Mouse (Mus musculus) neural tube, embryonic 13.5 days (tissue): ENCODE measurements at regions not wholly inside any gene's neighbourhood (a gene's known extent, or its start where the extent isn't known, plus 50 kb on each side); places are given as distances from the start of the nearest gene placed in this dataset.
A peak's percentile ranks its signal among the peaks of the same experiment; 100 is the strongest.

Source experiments
- ATAC-seq: fragments of 200-750 bp; cut with Nextera tagmentation; 2 replicates; pipeline ENCODE4 v1.8.0; 2017; ENCODE audit warnings: low read depth, mild to moderate bottlenecking, moderate TSS enrichment, moderate library complexity
- H3K27ac ChIP-seq: fragments of 300-500 bp; sonication (generic); replicated peaks from 2 replicates; pipeline ENCODE4 v1.5.1; 2015; ENCODE audit warnings: moderate library complexity, mild to moderate bottlenecking, inconsistent platforms
- H3K27me3 ChIP-seq: fragments of 300-500 bp; sonication (generic); 2 replicates; pipeline ENCODE4 v1.6.1; 2015; ENCODE audit warnings: mild to moderate bottlenecking, inconsistent platforms
- H3K36me3 ChIP-seq: fragments of 300-500 bp; sonication (generic); 2 replicates; pipeline ENCODE4 v1.6.1; 2015; ENCODE audit warnings: mild to moderate bottlenecking, inconsistent platforms
- H3K4me1 ChIP-seq: fragments of 300-500 bp; sonication (generic); replicated peaks from 2 replicates; pipeline ENCODE4 v1.6.1; 2015; ENCODE audit warnings: inconsistent platforms
- H3K4me2 ChIP-seq: fragments of 300-500 bp; sonication (generic); 2 replicates; pipeline ENCODE4 v1.6.1; 2015; ENCODE audit warnings: inconsistent platforms, mild to moderate bottlenecking, moderate library complexity
- H3K4me3 ChIP-seq: fragments of 300-500 bp; sonication (generic); 2 replicates; pipeline ENCODE4 v1.5.1; 2015; ENCODE audit warnings: mild to moderate bottlenecking, inconsistent platforms
- H3K9ac ChIP-seq: fragments of 300-500 bp; sonication (generic); 2 replicates; pipeline ENCODE4 v1.6.1; 2015; ENCODE audit warnings: moderate library complexity, mild to moderate bottlenecking, inconsistent platforms
- H3K9me3 ChIP-seq: fragments of 300-500 bp; sonication (generic); 2 replicates; pipeline ENCODE4 v1.6.1; 2016; ENCODE audit warnings: inconsistent platforms
- WGBS: fragments of 180-500 bp; shearing (Covaris S2); methylation state at CpG from one replicate; pipeline ENCODE4 v1.1.7; 2015; 5-methylcytosine and 5-hydroxymethylcytosine counted together

- no peaks in the 10 kb centered on the region for H3K9me3 ChIP-seq
- 85% methylated on average over 7 of the region's 7 CpGs for WGBS
- no peak overlapping the region for H3K4me3 ChIP-seq
- H3K9ac ChIP-seq, result no peak overlapping the region
- ATAC-seq, result no peak
- H3K27me3 ChIP-seq, result no peaks in the 10 kb centered on the region
- peaks cover 23% of the 10 kb centered on the region for H3K4me1 ChIP-seq
- H3K4me2 ChIP-seq, result no peak overlapping the region
- no peak overlapping the region for H3K27ac ChIP-seq
- H3K36me3 ChIP-seq, result no peaks in the 10 kb centered on the region
These were observed 134.3 kb upstream of the Man2a1 start for GRCm38 (mm10) chr17:64466273-64466672.

- H3K27me3 ChIP-seq, result no peaks in the 10 kb centered on the region
- H3K4me2 ChIP-seq, result no peak overlapping the region
- no peak overlapping the region for H3K4me3 ChIP-seq
- no peak overlapping the region for H3K9ac ChIP-seq
- no peak for ATAC-seq
- no peaks in the 10 kb centered on the region for H3K9me3 ChIP-seq
- no peaks in the 10 kb centered on the region for H3K36me3 ChIP-seq
- H3K27ac ChIP-seq, result no peak overlapping the region
- H3K4me1 ChIP-seq, result peaks cover 23% of the 10 kb centered on the region
- 79% methylated on average over 9 of the region's 9 CpGs for WGBS
These were observed 133.8 kb upstream of the Man2a1 start for GRCm38 (mm10) chr17:64466746-64467145.

DNA sequence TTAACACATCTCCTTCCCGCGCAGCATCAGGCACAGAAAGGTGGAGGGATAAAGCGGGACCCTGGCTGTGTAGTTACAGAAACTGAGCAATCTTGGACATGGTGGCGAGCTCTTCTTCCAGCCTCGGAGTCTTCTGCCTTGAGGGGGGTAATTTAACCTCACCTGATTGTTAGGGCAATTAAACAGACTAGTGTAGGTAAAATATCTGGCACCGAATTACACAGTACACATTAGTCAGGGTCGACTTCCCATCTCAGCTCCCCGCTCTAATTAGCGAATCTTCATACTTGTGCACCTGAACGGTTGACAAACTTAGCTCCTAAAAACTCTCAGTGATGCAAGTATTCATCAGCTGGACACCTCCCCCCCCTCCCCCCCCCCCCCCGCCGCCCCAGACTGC lies 133.2 kb upstream of the Man2a1 start:
- no peaks in the 10 kb centered on the region for H3K27me3 ChIP-seq
- H3K9ac ChIP-seq, result no peak overlapping the region
- no peaks in the 10 kb centered on the region for H3K9me3 ChIP-seq
- H3K4me1 ChIP-seq, result peaks cover 23% of the 10 kb centered on the region
- no peak overlapping the region for H3K4me3 ChIP-seq
- H3K36me3 ChIP-seq, result no peaks in the 10 kb centered on the region
- 67% methylated on average over 10 of the region's 12 CpGs for WGBS
- ATAC-seq, result peak; percentile 49; the same call in 1 of the 2 replicates
- no peak overlapping the region for H3K27ac ChIP-seq
- no peak overlapping the region for H3K4me2 ChIP-seq

DNA sequence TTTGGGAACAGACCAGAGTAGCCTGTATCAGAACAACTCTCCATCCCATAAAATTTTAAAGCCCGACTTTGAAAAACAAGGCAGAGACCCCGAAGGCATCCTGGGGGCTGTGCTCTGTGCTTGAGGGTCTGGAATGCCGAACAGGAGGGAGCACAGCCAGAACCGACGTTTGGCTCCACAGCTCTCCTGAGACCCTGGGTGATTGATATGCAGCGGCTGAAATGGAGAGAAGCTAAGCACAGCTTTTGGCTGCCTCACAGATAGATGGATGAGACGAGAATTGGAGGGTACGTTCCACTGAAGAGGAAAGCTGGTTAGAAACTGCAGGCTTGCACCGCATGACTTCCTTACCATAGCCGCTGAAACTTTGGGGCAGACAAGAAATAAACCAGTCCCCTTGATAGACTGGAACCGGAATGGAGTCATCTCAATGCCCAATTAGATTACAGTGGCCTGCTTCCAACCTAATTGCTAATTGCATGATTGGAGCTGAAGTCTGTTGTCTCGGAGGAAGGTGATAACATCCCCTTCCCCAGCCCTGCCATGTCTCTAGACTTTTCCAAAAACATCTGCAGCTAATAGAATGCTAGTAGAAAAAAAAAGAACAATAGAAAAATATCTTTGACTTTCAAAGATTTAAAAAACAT lies 130.7 kb upstream of the Man2a1 start:
- Histone ChIP-seq H3K4me1 (peaks cover 23% of the 10 kb centered on the region), H3K36me3 (no peaks in the 10 kb centered on the region), H3K9ac (peak overlapping the region; percentile 14; the same call in 1 of the 2 replicates), H3K27ac (peak overlapping the region; percentile 28; the same call in 1 of the 2 replicates), H3K4me2 (peak overlapping the region; percentile 36), H3K9me3 (no peaks in the 10 kb centered on the region), H3K27me3 (no peaks in the 10 kb centered on the region), H3K4me3 (no peak overlapping the region)
- peak; percentile 54; the same call in 1 of the 2 replicates for ATAC-seq
- WGBS, result 16% methylated on average over 12 of the region's 12 CpGs

GRCm38 (mm10) chr17:64480607-64481038 lies 119.9 kb upstream of the Man2a1 start:
- Histone ChIP-seq H3K4me2 (no peak overlapping the region), H3K4me3 (no peak overlapping the region), H3K27me3 (no peaks in the 10 kb centered on the region), H3K9ac (no peak overlapping the region), H3K4me1 (no peaks in the 10 kb centered on the region), H3K36me3 (no peaks in the 10 kb centered on the region), H3K27ac (no peak overlapping the region), H3K9me3 (no peaks in the 10 kb centered on the region)
- WGBS, result 18% methylated on average over 1 of the region's 1 CpGs
- no peak for ATAC-seq

DNA sequence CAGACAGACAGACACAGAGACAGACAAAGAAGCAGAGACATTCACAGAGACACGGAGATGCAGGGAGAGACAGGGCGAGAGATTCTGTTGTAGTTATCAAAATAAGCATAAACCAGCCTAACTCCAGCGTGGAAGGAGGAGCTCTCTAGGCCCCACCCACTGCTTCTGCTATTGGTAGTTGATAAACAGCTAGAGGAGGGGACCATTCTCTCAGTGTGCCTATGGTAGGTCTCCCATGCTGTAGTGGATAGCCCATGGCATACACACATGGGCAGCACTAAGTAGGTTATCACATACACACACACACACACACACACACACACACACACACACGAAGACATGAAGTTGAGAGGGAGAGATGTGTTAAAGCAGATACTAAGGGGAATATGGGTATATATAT lies 115.7 kb upstream of the Man2a1 start:
- no peaks in the 10 kb centered on the region for H3K4me1 ChIP-seq
- 83% methylated on average over 4 of the region's 4 CpGs for WGBS
- ATAC-seq, result no peak

GRCm38 (mm10) chr17:64489769-64490335 lies 110.7 kb upstream of the Man2a1 start:
- no peak for ATAC-seq
- Histone ChIP-seq H3K9ac (no peak overlapping the region), H3K36me3 (no peaks in the 10 kb centered on the region), H3K27me3 (no peaks in the 10 kb centered on the region), H3K9me3 (no peaks in the 10 kb centered on the region), H3K4me1 (peaks cover 4% of the 10 kb centered on the region; the same call in 1 of the 2 replicates), H3K4me2 (no peak overlapping the region), H3K4me3 (no peak overlapping the region), H3K27ac (no peak overlapping the region)
- 77% methylated on average over 2 of the region's 2 CpGs for WGBS

More for the DNA sequence above, 115.7 kb upstream of the Man2a1 start:
- Histone ChIP-seq H3K9ac (no peak overlapping the region), H3K4me2 (no peak overlapping the region), H3K4me3 (no peak overlapping the region), H3K27ac (no peak overlapping the region), H3K27me3 (no peaks in the 10 kb centered on the region), H3K36me3 (no peaks in the 10 kb centered on the region), H3K9me3 (no peaks in the 10 kb centered on the region)

DNA sequence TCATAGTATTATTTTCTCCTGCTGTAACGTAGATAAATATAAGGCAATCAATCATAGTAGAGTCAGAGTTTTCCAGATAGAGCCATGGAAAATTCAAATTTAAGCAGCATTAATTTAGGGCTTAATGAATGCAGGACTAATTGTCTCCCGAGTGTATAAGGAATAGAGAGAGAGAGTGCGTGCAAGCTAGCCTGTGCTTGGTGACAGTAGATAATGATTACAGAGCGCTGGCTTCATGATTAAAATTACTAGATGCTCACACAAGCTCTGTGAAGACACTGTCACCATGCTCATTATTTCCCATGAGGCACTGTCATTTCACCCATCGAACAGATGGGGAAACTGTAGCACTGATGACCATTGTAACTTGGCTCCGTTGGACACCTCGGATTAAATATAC lies 109.9 kb upstream of the Man2a1 start:
- 56% methylated on average over 7 of the region's 7 CpGs for WGBS
- no peaks in the 10 kb centered on the region for H3K36me3 ChIP-seq
- H3K27ac ChIP-seq, result no peak overlapping the region
- H3K4me1 ChIP-seq, result peaks cover 4% of the 10 kb centered on the region; the same call in 1 of the 2 replicates
- H3K9ac ChIP-seq, result no peak overlapping the region
- no peak overlapping the region for H3K4me3 ChIP-seq
- no peaks in the 10 kb centered on the region for H3K9me3 ChIP-seq
- no peak overlapping the region for H3K4me2 ChIP-seq
- no peaks in the 10 kb centered on the region for H3K27me3 ChIP-seq
- peak; percentile 65; the same call in 1 of the 2 replicates for ATAC-seq

DNA sequence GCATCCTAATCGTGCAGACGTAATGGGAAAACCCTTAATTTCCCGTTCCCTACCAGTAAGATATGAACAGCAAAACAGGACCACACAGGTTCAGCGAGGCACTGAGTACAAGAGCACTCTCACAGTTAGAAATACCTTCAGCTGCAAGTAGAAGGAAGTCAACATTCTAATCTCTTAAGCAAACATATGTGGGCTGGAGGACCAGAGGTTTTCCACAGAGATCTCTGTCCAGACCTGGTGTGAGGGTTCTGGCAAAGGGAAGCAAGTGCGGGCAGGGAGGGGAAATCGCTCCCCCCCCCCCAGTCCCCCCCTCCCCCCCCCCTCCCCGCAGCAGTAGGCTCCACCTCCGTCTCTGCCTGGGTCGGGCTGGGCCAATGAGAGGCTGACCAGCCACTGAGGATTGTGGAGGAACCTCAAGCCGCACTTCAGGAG lies 108.6 kb upstream of the Man2a1 start:
- Histone ChIP-seq H3K9me3 (no peaks in the 10 kb centered on the region), H3K27me3 (no peaks in the 10 kb centered on the region), H3K4me2 (no peak overlapping the region), H3K4me1 (peaks cover 4% of the 10 kb centered on the region; the same call in 1 of the 2 replicates), H3K9ac (no peak overlapping the region), H3K4me3 (no peak overlapping the region), H3K27ac (no peak overlapping the region), H3K36me3 (no peaks in the 10 kb centered on the region)
- ATAC-seq, result no peak
- 56% methylated on average over 10 of the region's 10 CpGs for WGBS

DNA sequence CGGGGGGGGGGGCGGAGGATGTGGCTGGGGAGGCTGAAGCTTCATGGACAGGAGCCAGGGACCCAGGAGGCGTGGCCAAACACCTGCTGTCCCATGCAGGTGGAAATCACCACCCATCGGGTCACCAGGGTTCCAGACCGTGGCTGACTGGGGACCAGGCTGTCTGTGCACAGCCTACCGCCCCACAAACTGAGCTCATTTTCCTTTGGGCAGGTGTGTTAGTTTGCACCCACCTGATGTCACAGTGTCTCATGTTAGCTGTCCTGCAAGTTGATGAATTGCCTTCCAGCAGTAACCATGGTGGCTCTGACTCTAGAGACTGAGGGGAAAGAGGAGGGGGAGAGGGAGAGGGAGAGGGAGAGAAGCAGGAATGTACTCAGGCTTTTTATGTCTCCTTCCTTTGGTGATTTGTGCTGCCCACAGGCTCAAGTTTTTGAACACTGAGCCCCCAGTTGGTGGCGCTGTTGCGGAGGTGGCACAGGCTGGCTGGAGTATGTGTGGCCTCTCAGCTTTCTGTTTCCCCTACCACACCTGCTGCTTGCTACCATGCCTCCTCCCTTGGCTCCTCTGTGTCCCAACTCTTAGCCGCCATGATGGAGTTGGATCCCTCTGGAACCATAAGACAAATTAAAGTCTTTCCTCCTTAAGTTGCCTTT lies 107.8 kb upstream of the Man2a1 start:
- whole genome bisulfite sequencing, result 37% methylated on average over 8 of the region's 9 CpGs
- Histone ChIP-seq H3K36me3 (no peaks in the 10 kb centered on the region), H3K27me3 (no peaks in the 10 kb centered on the region), H3K4me2 (no peak overlapping the region), H3K4me3 (no peak overlapping the region), H3K27ac (no peak overlapping the region), H3K4me1 (peaks cover 4% of the 10 kb centered on the region; the same call in 1 of the 2 replicates), H3K9me3 (no peaks in the 10 kb centered on the region), H3K9ac (no peak overlapping the region)
- no peak for ATAC-seq

DNA sequence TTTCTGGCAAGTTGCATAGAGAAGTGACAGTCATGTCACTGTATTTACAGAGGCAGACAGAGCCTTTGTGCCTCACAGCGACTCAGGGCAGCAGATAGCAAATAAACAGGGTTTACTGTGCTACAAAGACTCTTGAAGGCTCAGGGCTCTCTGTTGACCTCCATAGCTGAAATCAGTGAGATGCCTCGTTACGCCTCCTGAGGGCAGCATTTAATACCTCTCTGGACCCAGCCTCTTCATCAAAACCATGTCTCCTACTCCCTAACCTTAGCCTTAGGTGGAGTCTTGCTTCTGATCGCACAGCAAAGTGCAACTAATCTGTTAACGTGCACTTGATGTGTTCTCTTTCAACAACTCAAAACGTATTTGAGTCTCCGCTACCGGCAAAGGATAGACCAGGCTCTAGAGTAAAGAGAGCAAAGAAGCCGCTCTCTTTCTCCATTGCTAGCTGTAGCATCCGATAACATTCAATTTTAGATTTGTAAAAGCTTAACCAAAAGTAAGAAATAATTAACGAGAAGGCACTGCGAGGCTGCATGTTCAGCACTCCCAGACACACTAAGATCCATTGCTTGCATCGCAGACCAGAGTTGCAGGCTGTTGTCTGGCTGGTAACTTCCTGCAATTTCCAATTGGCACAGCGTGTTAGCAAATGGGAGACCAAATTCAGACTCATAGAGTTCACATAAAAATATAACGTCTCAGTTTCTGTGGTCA lies 101.1 kb upstream of the Man2a1 start:
- 63% methylated on average over 15 of the region's 15 CpGs for WGBS
- H3K9me3 ChIP-seq, result no peaks in the 10 kb centered on the region
- no peak overlapping the region for H3K4me3 ChIP-seq
- no peaks in the 10 kb centered on the region for H3K36me3 ChIP-seq
- peaks cover 3% of the 10 kb centered on the region; the same call in 1 of the 2 replicates for H3K4me1 ChIP-seq
- no peak overlapping the region for H3K9ac ChIP-seq
- H3K4me2 ChIP-seq, result no peak overlapping the region
- no peaks in the 10 kb centered on the region for H3K27me3 ChIP-seq
- H3K27ac ChIP-seq, result no peak overlapping the region
- no peak for ATAC-seq

GRCm38 (mm10) chr17:64502376-64502775 lies 98.2 kb upstream of the Man2a1 start:
- no peaks in the 10 kb centered on the region for H3K9me3 ChIP-seq
- WGBS, result 85% methylated on average over 2 of the region's 2 CpGs
- no peak for ATAC-seq
- no peaks in the 10 kb centered on the region for H3K27me3 ChIP-seq
- no peak overlapping the region for H3K9ac ChIP-seq
- no peak overlapping the region for H3K4me2 ChIP-seq
- H3K27ac ChIP-seq, result no peak overlapping the region
- no peak overlapping the region for H3K4me3 ChIP-seq
- no peaks in the 10 kb centered on the region for H3K36me3 ChIP-seq
- H3K4me1 ChIP-seq, result peaks cover 3% of the 10 kb centered on the region; the same call in 1 of the 2 replicates
